Mouse (Mus musculus) frontal cortex, adult 2 months (tissue): ENCODE data around the gene Tagap1. TPM values are rescaled to one million over a fixed set of nuclear protein-coding genes. Genes with fewer than 3 reads are reported as not detected.
A peak's percentile ranks its signal among the peaks of the same experiment; 100 is the strongest.
"Not testable (repeated sequence)": the region's sequence is repeated elsewhere in the genome, so short reads cannot be mapped to it uniquely, and the experiment has no call there.

Source experiments
- DNase-seq, 2 experiments: peaks; one replicate each; pipeline ENCODE4 v3.0.0; 2022; ENCODE audit warnings: low spot score in 1 of 2; ENCODE audit errors: extremely low spot score in 1 of 2
- polyA plus RNA-seq: library from polyadenylated mRNA; depleted of rRNA; stranded (reverse); fragments of >200 nt; gene quantifications from 2 replicates; pipeline ENCODE4 v1.2.3, GENCODE M21; 2012; rRNA removed

The Tagap1 gene
- polyA plus RNA-seq = 32.2 and 36.4 TPM in 2 replicates

- not testable (repeated sequence) for DNase-seq
Measured at GRCm38 (mm10) chr17:6960776-6961175, at the start of gene Tagap1. TSS of gene Tagap1 (minus strand) at chr17:6961156.

GRCm38 (mm10) chr17:7009901-7010300 lies 48.9 kb upstream of the Tagap1 start:
- DNase-seq = not testable (repeated sequence)

GRCm38 (mm10) chr17:7009440-7009839 lies 48.5 kb upstream of the Tagap1 start:
- not testable (repeated sequence) for DNase-seq

- DNase-seq = not testable (repeated sequence)
Measured at GRCm38 (mm10) chr17:7008885-7009284, 47.9 kb upstream of the Tagap1 start.

GRCm38 (mm10) chr17:7005646-7006045 lies 44.7 kb upstream of the Tagap1 start:
- not testable (repeated sequence) for DNase-seq

- DNase-seq = not testable (repeated sequence)
Measured at GRCm38 (mm10) chr17:7003392-7003791, 42.4 kb upstream of the Tagap1 start.

- DNase-seq = not testable (repeated sequence)
Measured at GRCm38 (mm10) chr17:7001790-7002585, 41.0 kb upstream of the Tagap1 start.

- DNase-seq = not testable (repeated sequence)
Measured at GRCm38 (mm10) chr17:6997778-6998490, 37.0 kb upstream of the Tagap1 start.

- not testable (repeated sequence) for DNase-seq
Measured at GRCm38 (mm10) chr17:6996826-6997225, 35.9 kb upstream of the Tagap1 start.

GRCm38 (mm10) chr17:6995504-6995903 lies 34.5 kb upstream of the Tagap1 start:
- DNase-seq = not testable (repeated sequence)

GRCm38 (mm10) chr17:6986118-6986517 lies 25.2 kb upstream of the Tagap1 start:
- DNase-seq = not testable (repeated sequence)

- not testable (repeated sequence) for DNase-seq
Measured at GRCm38 (mm10) chr17:6980144-6980543, 19.2 kb upstream of the Tagap1 start.

GRCm38 (mm10) chr17:6979380-6979779 lies 18.4 kb upstream of the Tagap1 start:
- DNase-seq = not testable (repeated sequence)

- DNase-seq = peak; percentile 35 to 44
Measured at GRCm38 (mm10) chr17:6978287-6979248, 17.6 kb upstream of the Tagap1 start, which contains the start of gene Gm49721. TSS of gene Gm49721 (plus strand) at chr17:6978904.

- not testable (repeated sequence) for DNase-seq
Measured at GRCm38 (mm10) chr17:6974985-6975384, 14.0 kb upstream of the Tagap1 start.

GRCm38 (mm10) chr17:6972836-6973396 lies 12.0 kb upstream of the Tagap1 start:
- DNase-seq = not testable (repeated sequence)

- not testable (repeated sequence) for DNase-seq
Measured at GRCm38 (mm10) chr17:6971238-6971637, 10.3 kb upstream of the Tagap1 start.

GRCm38 (mm10) chr17:6970334-6970733 lies 9.4 kb upstream of the Tagap1 start, which contains the start of gene Rnaset2b:
TSS of gene Rnaset2b (plus strand) at chr17:6970634.
- DNase-seq = not testable (repeated sequence)

GRCm38 (mm10) chr17:6967673-6968072 lies 6.7 kb upstream of the Tagap1 start:
- DNase-seq = not testable (repeated sequence)

- peak in 1 of 2 experiments; percentile 42 for DNase-seq
Measured at GRCm38 (mm10) chr17:6965364-6965763, 4.4 kb upstream of the Tagap1 start.
